Mouse (Mus musculus): ENCODE measurements around the gene Agbl4.

Gene Agbl4

GRCm38 (mm10) chr4:111493750-111494404 is 1096.4 kb downstream of the Agbl4 start:
- no peak for DNase-seq (ENCODE audit: low read depth, low spot score)

- DNase-seq (ENCODE audit: low read depth, low spot score) = no peak
These were observed 1098.5 kb downstream of the Agbl4 start for GRCm38 (mm10) chr4:111495949-111496348.

- no peak for DNase-seq (ENCODE audit: low read depth, low spot score)
These were observed 1101.3 kb downstream of the Agbl4 start for GRCm38 (mm10) chr4:111498751-111499150.

- no peak for DNase-seq (ENCODE audit: low read depth, low spot score)
These were observed 1104.0 kb downstream of the Agbl4 start for GRCm38 (mm10) chr4:111501441-111501840.

GRCm38 (mm10) chr4:111502965-111503727 is 1105.7 kb downstream of the Agbl4 start:
- DNase-seq (ENCODE audit: low read depth, low spot score) = no peak

GRCm38 (mm10) chr4:111504952-111505351 is 1107.5 kb downstream of the Agbl4 start:
- DNase-seq (ENCODE audit: low read depth, low spot score) = no peak

GRCm38 (mm10) chr4:111510129-111510528 is 1112.7 kb downstream of the Agbl4 start:
- no peak for DNase-seq (ENCODE audit: low read depth, low spot score)

GRCm38 (mm10) chr4:111513921-111514320 is 1116.5 kb downstream of the Agbl4 start:
- no peak for DNase-seq (ENCODE audit: low read depth, low spot score)

- no peak for DNase-seq (ENCODE audit: low read depth, low spot score)
These were observed 1118.7 kb downstream of the Agbl4 start for GRCm38 (mm10) chr4:111516136-111516535.

- DNase-seq (ENCODE audit: low read depth, low spot score) = no peak
These were observed 1119.8 kb downstream of the Agbl4 start for GRCm38 (mm10) chr4:111517063-111517792.

- DNase-seq (ENCODE audit: low read depth, low spot score) = no peak
These were observed 1120.7 kb downstream of the Agbl4 start for GRCm38 (mm10) chr4:111518191-111518590.

- DNase-seq (ENCODE audit: low read depth, low spot score) = no peak
These were observed 1121.8 kb downstream of the Agbl4 start for GRCm38 (mm10) chr4:111519267-111519666.

- no peak for DNase-seq (ENCODE audit: low read depth, low spot score)
These were observed 1122.5 kb downstream of the Agbl4 start for GRCm38 (mm10) chr4:111520006-111520405.

GRCm38 (mm10) chr4:111522974-111523373 is 1125.5 kb downstream of the Agbl4 start:
- DNase-seq (ENCODE audit: low read depth, low spot score) = no peak

- DNase-seq (ENCODE audit: low read depth, low spot score) = no peak
These were observed 1131.5 kb downstream of the Agbl4 start for GRCm38 (mm10) chr4:111528961-111529360.

GRCm38 (mm10) chr4:111529996-111530395 is 1132.5 kb downstream of the Agbl4 start:
- DNase-seq (ENCODE audit: low read depth, low spot score) = no peak

- DNase-seq (ENCODE audit: low read depth, low spot score) = no peak
These were observed 1133.1 kb downstream of the Agbl4 start for GRCm38 (mm10) chr4:111530537-111530936.

- DNase-seq (ENCODE audit: low read depth, low spot score) = no peak
These were observed 1147.2 kb downstream of the Agbl4 start for GRCm38 (mm10) chr4:111544684-111545083.

GRCm38 (mm10) chr4:111546009-111546408 is 1148.5 kb downstream of the Agbl4 start:
- no peak for DNase-seq (ENCODE audit: low read depth, low spot score)

GRCm38 (mm10) chr4:111555426-111555825 is 1158.0 kb downstream of the Agbl4 start:
- DNase-seq (ENCODE audit: low read depth, low spot score) = no peak

- DNase-seq (ENCODE audit: low read depth, low spot score) = no peak
These were observed 1179.8 kb downstream of the Agbl4 start for GRCm38 (mm10) chr4:111577087-111577773.

Data from brain, embryonic 18.5 days (tissue).